Mouse (Mus musculus) cortical plate, adult 2 months (tissue): ENCODE measurements around the gene Dhdds.

Experiments
- CTCF ChIP-seq: fragments of 200-500 bp; IDR thresholded peaks from 2 replicates; pipeline ENCODE4 v1.5.1; 2011; ENCODE audit warnings: mild to moderate bottlenecking, control low read depth, low read length; ENCODE audit not compliant: insufficient read depth; ENCODE audit errors: extremely low read depth
- POLR2A ChIP-seq: fragments of 200-500 bp; IDR thresholded peaks from 2 replicates; pipeline ENCODE4 v1.6.1; 2011; ENCODE audit warnings: mild to moderate bottlenecking, low read length, control low read depth; ENCODE audit not compliant: insufficient read depth; ENCODE audit errors: extremely low read depth

- TF ChIP-seq CTCF (no peak), POLR2A (no peak)
These were observed 68.9 kb downstream of the Dhdds start for GRCm38 (mm10) chr4:133931785-133932184.
